Mouse (Mus musculus) heart, adult 2 months (tissue): ENCODE data around the gene Mybpc3. TPM values are rescaled to one million over a fixed set of nuclear protein-coding genes. Genes with fewer than 3 reads are reported as not detected.

Experiments used
- DNase-seq, 2 experiments: peaks; one replicate each; pipeline ENCODE4 v3.0.0; 2021
- H3K27ac ChIP-seq: fragments of 200-600 bp; 2 replicates; pipeline ENCODE4 v1.8.1; 2022
- H3K27me3 ChIP-seq: fragments of 200-500 bp; 2 replicates; pipeline ENCODE4 v1.6.1; 2012; ENCODE audit warnings: mild to moderate bottlenecking, low read length, inconsistent platforms, mixed read lengths; ENCODE audit not compliant: control insufficient read depth, insufficient read depth
- H3K36me3 ChIP-seq: fragments of 200-500 bp; 2 replicates; pipeline ENCODE4 v1.6.1; 2012; ENCODE audit warnings: low read length, inconsistent platforms; ENCODE audit not compliant: control insufficient read depth, insufficient read depth
- H3K4me1 ChIP-seq: fragments of 200-500 bp; 2 replicates; pipeline ENCODE4 v1.6.1; 2011; ENCODE audit warnings: low read length; ENCODE audit not compliant: control insufficient read depth, insufficient read depth
- H3K4me3 ChIP-seq: fragments of 200-600 bp; 2 replicates; pipeline ENCODE4 v1.8.1; 2022
- H3K79me2 ChIP-seq: fragments of 200-500 bp; replicated peaks from 2 replicates; pipeline ENCODE4 v1.6.1; 2012; ENCODE audit warnings: mild to moderate bottlenecking, inconsistent platforms, low read length, moderate library complexity, mixed read lengths; ENCODE audit not compliant: control insufficient read depth, insufficient read depth
- H3K9ac ChIP-seq: fragments of 200-500 bp; 2 replicates; pipeline ENCODE4 v1.6.1; 2012; ENCODE audit warnings: low read depth, mild to moderate bottlenecking, control low read depth, inconsistent platforms, low read length, mixed read lengths
- CTCF ChIP-seq: fragments of 200-600 bp; IDR thresholded peaks from 2 replicates; pipeline ENCODE4 v1.8.1; 2022; ENCODE audit warnings: antibody characterized with exemption, mild to moderate bottlenecking, moderate library complexity
- EP300 ChIP-seq: fragments of 200-500 bp; IDR thresholded peaks from 2 replicates; pipeline ENCODE4 v1.6.1; 2011; ENCODE audit warnings: low read depth, low read length, control low read depth; ENCODE audit not compliant: insufficient read depth
- POLR2A ChIP-seq: fragments of 200-500 bp; IDR thresholded peaks from 2 replicates; pipeline ENCODE4 v1.6.1; 2011; ENCODE audit warnings: mild to moderate bottlenecking, low read depth, low read length, control low read depth; ENCODE audit not compliant: insufficient read depth
- WGBS: fragments of 180-500 bp; shearing (Covaris S2); methylation state at CpG from one replicate; pipeline ENCODE4 v1.1.7; 2018; 5-methylcytosine and 5-hydroxymethylcytosine counted together
- intact Hi-C: fragments of 180-260 bp; cut with DNase I; formaldehyde crosslinking; loops from one replicate; pipeline ENCODE4 v1.15.1; 2025
- long read RNA-seq: library from polyadenylated mRNA; stranded (forward); transcript quantifications from one replicate; pipeline ENCODE4 v2.0.0, GENCODE M21; 2021
- polyA plus RNA-seq: library from polyadenylated mRNA; depleted of rRNA; stranded (reverse); fragments of >200 nt; gene quantifications from 2 replicates; pipeline ENCODE4 v1.2.3, GENCODE M21; 2012; rRNA removed
- total RNA-seq, 2 experiments: library from RNA; stranded (reverse); gene quantifications; 2 replicates each; pipeline ENCODE4 v1.2.3; 2021

Gene Mybpc3
- total RNA-seq, result 1,000 to 10,000 TPM; 1,229 to 1,417 TPM
- polyA plus RNA-seq, result 1,378 and 1,771 TPM in 2 replicates
- long read RNA-seq, partial matches to known transcripts, result 237 of 309 reads
- long read RNA-seq, other reads (novel, unspliced or antisense), result 72 of 309 reads

GRCm38 (mm10) chr2:91117585-91118275, at the start of gene Mybpc3:
Gene Mybpc3 (plus strand): TSS chr2:91118144.
- Histone ChIP-seq H3K4me3 (peak within 1 kb of the TSS; percentile 53), H3K27ac (peak within 1 kb of the TSS; percentile 94), H3K9ac (peak within 1 kb of the TSS; percentile 84), H3K27me3 (no peaks in the 10 kb centered on the region), H3K79me2 (no peaks in the 10 kb centered on the region), H3K36me3 (no peaks in the 10 kb centered on the region), H3K4me1 (no peaks in the 10 kb centered on the region; the same call in 1 of the 2 replicates)
- intact Hi-C loops, result loop anchor here (5.0 kb wide), 3 partner anchors 105 to 160 kb away; partner anchors contain the start of gene Pacsin3
- TF ChIP-seq CTCF, result no peak
- peak; percentile 48; the same call in 1 of the 2 replicates for TF ChIP-seq EP300
- peak; percentile 97 for TF ChIP-seq POLR2A
- peak; percentile 49 to 70 for DNase-seq
- WGBS, result 49% methylated on average over 11 of the region's 11 CpGs

- intact Hi-C loops, result loop anchor here (5.0 kb wide), 1 partner anchor 126 kb away; the partner anchor contains the start of gene Celf1
- H3K27ac ChIP-seq, result no peak overlapping the region
- H3K4me3 ChIP-seq, result no peak overlapping the region
These were observed 49.6 kb upstream of the Mybpc3 start for GRCm38 (mm10) chr2:91068162-91068871.

GRCm38 (mm10) chr2:91068872-91069165, 49.1 kb upstream of the Mybpc3 start:
- H3K27me3 ChIP-seq, result no peaks in the 10 kb centered on the region
- H3K9ac ChIP-seq, result no peak overlapping the region; the same call in 1 of the 2 replicates
- no peaks in the 10 kb centered on the region for H3K79me2 ChIP-seq
- no peaks in the 10 kb centered on the region for H3K36me3 ChIP-seq
- H3K4me3 ChIP-seq, result no peak overlapping the region
- no peak for DNase-seq
- peak overlapping the region; percentile 87; the same call in 1 of the 2 replicates for H3K27ac ChIP-seq
- H3K4me1 ChIP-seq, result peaks cover 6% of the 10 kb centered on the region
- intact Hi-C loops, result loop anchor here (5.0 kb wide), 1 partner anchor 127 kb away; the partner anchor contains the start of gene Celf1
- 47% methylated on average over 6 of the region's 6 CpGs for WGBS
- TF ChIP-seq CTCF (no peak), POLR2A (no peak), EP300 (no peak)

More at GRCm38 (mm10) chr2:91068162-91068871, 49.6 kb upstream of the Mybpc3 start:
- DNase-seq, result no peak
- 64% methylated on average over 13 of the region's 13 CpGs for WGBS
- TF ChIP-seq POLR2A (no peak), EP300 (no peak)
- Histone ChIP-seq H3K36me3 (no peaks in the 10 kb centered on the region), H3K9ac (no peak overlapping the region; the same call in 1 of the 2 replicates), H3K27me3 (no peaks in the 10 kb centered on the region), H3K79me2 (no peaks in the 10 kb centered on the region), H3K4me1 (peaks cover 6% of the 10 kb centered on the region)

GRCm38 (mm10) chr2:91069306-91070000, 48.5 kb upstream of the Mybpc3 start:
- TF ChIP-seq POLR2A (no peak), CTCF (no peak), EP300 (no peak)
- peak overlapping the region; percentile 68 for H3K9ac ChIP-seq
- H3K36me3 ChIP-seq, result no peaks in the 10 kb centered on the region
- intact Hi-C loops, result loop anchor here (5.0 kb wide), 1 partner anchor 127 kb away; the partner anchor contains the start of gene Celf1
- WGBS, result 3% methylated on average over 14 of the region's 14 CpGs
- H3K4me3 ChIP-seq, result peak overlapping the region; percentile 52
- H3K79me2 ChIP-seq, result no peaks in the 10 kb centered on the region
- H3K27ac ChIP-seq, result peak overlapping the region; percentile 87
- DNase-seq, result no peak
- no peaks in the 10 kb centered on the region for H3K27me3 ChIP-seq
- H3K4me1 ChIP-seq, result peaks cover 6% of the 10 kb centered on the region

- Histone ChIP-seq H3K27ac (peak within 1 kb of the TSS; percentile 87), H3K4me3 (peak within 1 kb of the TSS; percentile 52), H3K27me3 (no peaks in the 10 kb centered on the region), H3K9ac (peak within 1 kb of the TSS; percentile 68), H3K4me1 (peaks cover 6% of the 10 kb centered on the region), H3K36me3 (no peaks in the 10 kb centered on the region), H3K79me2 (no peaks in the 10 kb centered on the region)
- peak; percentile 97 for DNase-seq
- TF ChIP-seq EP300, result peak; percentile 72; the same call in 1 of the 2 replicates
- TF ChIP-seq CTCF, result 0 out of 2 replicates have a peak, but pooled peaks have one; percentile 100
- peak; percentile 53 for TF ChIP-seq POLR2A
- under 1% methylated on average over 66 of the region's 69 CpGs for WGBS
- intact Hi-C loops, result loop anchor here (1.0 to 5.0 kb wide), 3 partner anchors 16 to 132 kb away; partner anchors contain the start of genes Acp2, Nr1h3 and Psmc3
These were observed 47.7 kb upstream of the Mybpc3 start, which contains the start of gene Slc39a13 for GRCm38 (mm10) chr2:91070076-91070800. Gene Slc39a13 (minus strand): TSS chr2:91070417.
